Mouse (Mus musculus): ENCODE data around the gene Urb2.

Gene Urb2

GRCm38 (mm10) chr8:124076416-124076815 is 55.1 kb downstream of the Urb2 start:
- in situ Hi-C loops (cut with MboI, MseI): no loop called here

DNA sequence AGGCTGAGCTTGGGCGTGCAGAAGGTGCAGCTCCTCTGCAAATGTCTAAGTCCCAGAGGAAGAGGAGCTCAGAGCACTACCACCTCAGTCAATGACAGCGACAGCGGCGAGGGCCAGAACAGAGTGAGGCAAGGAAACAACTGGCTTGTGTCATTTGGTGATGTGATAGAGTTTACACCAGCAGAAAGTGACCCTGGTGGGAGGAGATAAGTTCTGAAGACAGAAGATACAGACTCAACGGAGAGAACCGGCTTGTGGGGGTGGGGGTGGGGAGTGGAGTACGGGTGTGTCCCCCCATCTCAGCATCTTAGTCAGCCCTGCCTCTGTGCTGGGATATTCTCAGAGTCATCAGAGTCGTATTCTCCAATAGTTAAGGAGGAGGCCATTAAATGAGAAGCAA is 56.1 kb downstream of the Urb2 start:
- in situ Hi-C loops (cut with MboI, MseI): no loop called here

DNA sequence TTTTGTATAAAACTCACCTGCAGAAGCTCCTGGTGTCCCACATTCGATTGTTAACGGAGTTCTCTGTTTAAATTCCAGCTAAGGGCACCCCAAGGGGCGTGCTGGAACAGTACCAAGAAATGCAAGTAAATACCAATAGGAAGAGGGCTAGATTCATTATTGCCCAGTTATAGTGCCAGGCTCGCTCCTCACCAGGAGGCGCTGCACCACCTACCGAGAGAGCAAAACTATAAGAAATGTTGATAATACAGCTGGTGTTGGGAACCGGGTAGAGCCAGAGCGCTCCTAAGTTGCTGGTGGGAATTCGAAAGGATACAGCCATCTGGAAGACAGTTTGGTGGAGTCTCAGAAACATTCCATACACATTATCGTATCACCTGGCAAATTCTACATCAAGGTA is 56.7 kb downstream of the Urb2 start:
- in situ Hi-C loops (cut with MboI, MseI): no loop called here

- in situ Hi-C loops (cut with MboI, MseI): no loop called here
Measured at GRCm38 (mm10) chr8:124078969-124079368, 57.7 kb downstream of the Urb2 start.

GRCm38 (mm10) chr8:124080467-124081326 is 59.4 kb downstream of the Urb2 start:
- in situ Hi-C loops (cut with MboI, MseI): no loop called here

GRCm38 (mm10) chr8:124082616-124083015 is 61.3 kb downstream of the Urb2 start:
- in situ Hi-C loops (cut with MboI, MseI): no loop called here

DNA sequence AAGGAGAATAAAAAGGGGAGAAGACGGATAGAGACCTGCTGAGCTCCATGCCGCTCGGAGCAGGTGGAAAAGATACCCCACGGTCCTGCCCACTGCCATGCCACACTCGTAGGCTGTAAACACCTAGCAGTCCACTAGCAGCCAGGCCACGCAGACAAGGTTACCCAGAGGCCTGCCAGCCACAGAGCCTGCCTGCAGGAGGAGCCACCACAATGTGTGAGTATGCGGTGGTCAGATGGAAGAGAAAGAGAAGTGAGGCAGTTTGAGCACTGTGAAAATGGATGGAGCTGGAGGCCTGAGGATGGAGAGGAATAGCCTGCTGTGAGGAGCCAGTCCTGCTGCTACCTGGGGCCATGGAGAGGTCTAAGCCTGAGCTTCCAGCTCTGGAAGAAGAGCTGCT is 62.3 kb downstream of the Urb2 start:
- in situ Hi-C loops (cut with MboI, MseI): no loop called here

DNA sequence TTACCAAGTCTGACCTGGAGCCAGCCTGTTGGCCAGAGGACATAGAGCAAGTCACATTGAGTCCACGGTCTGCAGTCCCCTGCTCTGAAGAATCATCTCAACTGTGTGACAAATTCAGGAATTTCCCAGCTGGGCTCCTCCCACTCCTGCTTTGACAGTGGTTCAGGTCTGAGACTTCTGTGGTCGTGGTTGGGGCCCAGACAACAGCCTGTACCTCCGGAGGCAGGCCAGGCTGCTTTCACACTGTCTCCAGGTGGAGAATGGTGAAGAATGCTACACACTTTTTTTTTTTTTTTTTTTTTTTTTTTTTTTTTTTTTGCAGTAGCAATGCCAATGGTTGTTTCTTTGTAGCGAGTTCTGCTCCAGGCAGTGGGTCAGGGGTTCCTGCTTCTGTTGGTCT is 64.4 kb downstream of the Urb2 start:
- in situ Hi-C loops (cut with MboI, MseI): no loop called here

- in situ Hi-C loops (cut with MboI, MseI): no loop called here
Measured at GRCm38 (mm10) chr8:124088092-124088613, 66.8 kb downstream of the Urb2 start.

DNA sequence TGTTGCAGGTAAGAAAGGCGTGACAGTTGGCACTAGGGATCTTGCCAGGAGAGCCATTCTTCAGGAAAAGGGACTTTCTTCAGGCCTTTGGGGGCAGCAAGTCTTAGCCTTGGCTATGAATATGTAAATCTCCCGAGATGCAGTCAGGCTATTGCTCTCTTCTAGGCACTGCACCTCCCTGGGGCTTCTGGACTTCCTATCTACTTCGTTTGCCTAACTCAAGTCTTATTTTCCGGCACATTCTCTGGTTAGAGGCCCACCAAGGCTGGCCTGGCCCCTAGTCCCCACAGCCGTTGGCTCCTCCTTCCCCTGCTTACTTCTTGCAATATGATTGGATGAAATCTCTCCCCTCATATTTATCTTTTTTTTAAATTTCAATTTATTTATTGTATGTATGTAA is 67.7 kb downstream of the Urb2 start:
- in situ Hi-C loops (cut with MboI, MseI): no loop called here

DNA sequence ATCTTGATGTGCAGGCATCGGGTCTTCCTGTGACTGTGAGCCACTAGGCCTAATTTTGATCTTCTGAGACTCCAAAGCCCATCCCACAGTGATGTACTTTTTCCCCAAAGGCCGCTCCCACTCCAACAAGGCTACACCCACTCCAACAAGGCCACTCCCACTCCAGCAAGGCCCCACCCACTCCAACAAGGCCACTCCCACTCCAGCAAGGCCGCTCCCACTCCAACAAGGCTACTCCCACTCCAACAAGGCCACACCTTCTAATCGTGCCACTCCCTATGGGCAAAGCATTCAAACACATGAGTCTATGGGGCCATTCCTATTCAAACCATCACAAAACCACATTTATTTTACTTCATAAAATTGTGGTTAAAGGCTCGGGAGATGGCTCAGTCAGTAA is 69.2 kb downstream of the Urb2 start:
- in situ Hi-C loops (cut with MboI, MseI): no loop called here

Data from T-helper 2 cell (primary cell).